Mouse (Mus musculus): ENCODE results near the gene Klhl42. TPM values are rescaled to one million over a fixed set of nuclear protein-coding genes. Genes with fewer than 3 reads are reported as not detected.

The Klhl42 gene
- polyA plus RNA-seq, 1 experiment, result 22.7 TPM

GRCm38 (mm10) chr6:147085398-147086040 is 5.7 kb upstream of the Klhl42 start:
- no peaks in the 10 kb centered on the region for H3K36me3 ChIP-seq (ENCODE audit: control insufficient read depth, insufficient read depth, low read length, poor library complexity, severe bottlenecking)
- no peak overlapping the region for H3K9ac ChIP-seq (ENCODE audit: low read depth, poor library complexity, severe bottlenecking)
- no peak for TF ChIP-seq POLR2A (IDR thresholded peaks at IDR 0.05; ENCODE audit: insufficient read depth, low read length)
- no peak for TF ChIP-seq CTCF (IDR thresholded peaks at IDR 0.05; ENCODE audit: low read depth, low read length)
- TF ChIP-seq EP300 (IDR thresholded peaks at IDR 0.05; ENCODE audit: insufficient read depth, low read depth, low read length), result no peak
- H3K9me3 ChIP-seq (replicated peaks; ENCODE audit: control insufficient read depth, insufficient read depth, low read length, poor library complexity, severe bottlenecking), result no peaks in the 10 kb centered on the region
- H3K27ac ChIP-seq (ENCODE audit: insufficient read depth, low read length), result no peak overlapping the region
- no peak overlapping the region for H3K4me3 ChIP-seq (ENCODE audit: low read depth, low read length)
- peaks cover 3% of the 10 kb centered on the region for H3K4me1 ChIP-seq (ENCODE audit: control insufficient read depth, insufficient read depth, low read length)
- H3K27me3 ChIP-seq (ENCODE audit: control insufficient read depth, insufficient read depth, low read length, poor library complexity, severe bottlenecking), result no peaks in the 10 kb centered on the region

GRCm38 (mm10) chr6:147086594-147087225 is 4.5 kb upstream of the Klhl42 start, which contains the start of gene Mansc4:
TSS of gene Mansc4 (minus strand) at chr6:147087032.
- H3K9ac ChIP-seq (ENCODE audit: low read depth, poor library complexity, severe bottlenecking), result peak within 1 kb of the TSS; percentile 50
- peak within 1 kb of the TSS; percentile 40 for H3K4me3 ChIP-seq (ENCODE audit: low read depth, low read length)
- H3K27me3 ChIP-seq (ENCODE audit: control insufficient read depth, insufficient read depth, low read length, poor library complexity, severe bottlenecking), result no peaks in the 10 kb centered on the region
- H3K36me3 ChIP-seq (ENCODE audit: control insufficient read depth, insufficient read depth, low read length, poor library complexity, severe bottlenecking), result no peaks in the 10 kb centered on the region
- H3K9me3 ChIP-seq (replicated peaks; ENCODE audit: control insufficient read depth, insufficient read depth, low read length, poor library complexity, severe bottlenecking), result no peaks in the 10 kb centered on the region
- H3K4me1 ChIP-seq (ENCODE audit: control insufficient read depth, insufficient read depth, low read length), result peaks cover 3% of the 10 kb centered on the region
- TF ChIP-seq POLR2A (IDR thresholded peaks at IDR 0.05; ENCODE audit: insufficient read depth, low read length) (no peak), CTCF (IDR thresholded peaks at IDR 0.05; ENCODE audit: low read depth, low read length) (no peak), EP300 (IDR thresholded peaks at IDR 0.05; ENCODE audit: insufficient read depth, low read depth, low read length) (no peak)
- no peak within 1 kb of the TSS for H3K27ac ChIP-seq (ENCODE audit: insufficient read depth, low read length)

GRCm38 (mm10) chr6:147087736-147088135 is 3.4 kb upstream of the Klhl42 start:
- Histone ChIP-seq H3K9ac (ENCODE audit: low read depth, poor library complexity, severe bottlenecking) (no peak overlapping the region), H3K4me1 (ENCODE audit: control insufficient read depth, insufficient read depth, low read length) (peaks cover 3% of the 10 kb centered on the region), H3K36me3 (ENCODE audit: control insufficient read depth, insufficient read depth, low read length, poor library complexity, severe bottlenecking) (no peaks in the 10 kb centered on the region), H3K9me3 (replicated peaks; ENCODE audit: control insufficient read depth, insufficient read depth, low read length, poor library complexity, severe bottlenecking) (no peaks in the 10 kb centered on the region), H3K4me3 (ENCODE audit: low read depth, low read length) (no peak overlapping the region), H3K27me3 (ENCODE audit: control insufficient read depth, insufficient read depth, low read length, poor library complexity, severe bottlenecking) (no peaks in the 10 kb centered on the region), H3K27ac (ENCODE audit: insufficient read depth, low read length) (no peak overlapping the region)
- no peak for TF ChIP-seq POLR2A (IDR thresholded peaks at IDR 0.05; ENCODE audit: insufficient read depth, low read length)
- no peak for TF ChIP-seq EP300 (IDR thresholded peaks at IDR 0.05; ENCODE audit: insufficient read depth, low read depth, low read length)
- TF ChIP-seq CTCF (IDR thresholded peaks at IDR 0.05; ENCODE audit: low read depth, low read length), result no peak

- H3K27me3 ChIP-seq (ENCODE audit: control insufficient read depth, insufficient read depth, low read length, poor library complexity, severe bottlenecking), result no peaks in the 10 kb centered on the region
- no peak overlapping the region for H3K4me3 ChIP-seq (ENCODE audit: low read depth, low read length)
- H3K4me1 ChIP-seq (ENCODE audit: control insufficient read depth, insufficient read depth, low read length), result peaks cover 3% of the 10 kb centered on the region
- no peaks in the 10 kb centered on the region for H3K36me3 ChIP-seq (ENCODE audit: control insufficient read depth, insufficient read depth, low read length, poor library complexity, severe bottlenecking)
- no peaks in the 10 kb centered on the region for H3K9me3 ChIP-seq (replicated peaks; ENCODE audit: control insufficient read depth, insufficient read depth, low read length, poor library complexity, severe bottlenecking)
- H3K9ac ChIP-seq (ENCODE audit: low read depth, poor library complexity, severe bottlenecking), result no peak overlapping the region
- no peak overlapping the region for H3K27ac ChIP-seq (ENCODE audit: insufficient read depth, low read length)
- TF ChIP-seq EP300 (IDR thresholded peaks at IDR 0.05; ENCODE audit: insufficient read depth, low read depth, low read length) (no peak), CTCF (IDR thresholded peaks at IDR 0.05; ENCODE audit: low read depth, low read length) (no peak), POLR2A (IDR thresholded peaks at IDR 0.05; ENCODE audit: insufficient read depth, low read length) (no peak)
Measured at GRCm38 (mm10) chr6:147088517-147088916, 2.7 kb upstream of the Klhl42 start.

- H3K9me3 ChIP-seq (replicated peaks; ENCODE audit: control insufficient read depth, insufficient read depth, low read length, poor library complexity, severe bottlenecking), result no peaks in the 10 kb centered on the region
- no peak overlapping the region for H3K27ac ChIP-seq (ENCODE audit: insufficient read depth, low read length)
- no peaks in the 10 kb centered on the region for H3K4me1 ChIP-seq (ENCODE audit: control insufficient read depth, insufficient read depth, low read length)
- peaks cover 5% of the 10 kb centered on the region for H3K36me3 ChIP-seq (ENCODE audit: control insufficient read depth, insufficient read depth, low read length, poor library complexity, severe bottlenecking)
- H3K4me3 ChIP-seq (ENCODE audit: low read depth, low read length), result no peak overlapping the region; the same call in 1 of the 2 replicates
- no peak overlapping the region for H3K9ac ChIP-seq (ENCODE audit: low read depth, poor library complexity, severe bottlenecking)
- H3K27me3 ChIP-seq (ENCODE audit: control insufficient read depth, insufficient read depth, low read length, poor library complexity, severe bottlenecking), result no peaks in the 10 kb centered on the region
- TF ChIP-seq CTCF (IDR thresholded peaks at IDR 0.05; ENCODE audit: low read depth, low read length), result no peak
- TF ChIP-seq EP300 (IDR thresholded peaks at IDR 0.05; ENCODE audit: insufficient read depth, low read depth, low read length), result no peak
- TF ChIP-seq POLR2A (IDR thresholded peaks at IDR 0.05; ENCODE audit: insufficient read depth, low read length), result no peak
Measured at GRCm38 (mm10) chr6:147090191-147090590, 988 bp upstream of the Klhl42 start.

- TF ChIP-seq POLR2A (IDR thresholded peaks at IDR 0.05; ENCODE audit: insufficient read depth, low read length) (no peak), EP300 (IDR thresholded peaks at IDR 0.05; ENCODE audit: insufficient read depth, low read depth, low read length) (no peak), CTCF (IDR thresholded peaks at IDR 0.05; ENCODE audit: low read depth, low read length) (no peak)
- peak overlapping the region; percentile 94 for H3K4me3 ChIP-seq (ENCODE audit: low read depth, low read length)
- no peak overlapping the region for H3K27ac ChIP-seq (ENCODE audit: insufficient read depth, low read length)
- peaks cover 10% of the 10 kb centered on the region for H3K36me3 ChIP-seq (ENCODE audit: control insufficient read depth, insufficient read depth, low read length, poor library complexity, severe bottlenecking)
- H3K4me1 ChIP-seq (ENCODE audit: control insufficient read depth, insufficient read depth, low read length), result no peaks in the 10 kb centered on the region
- H3K9ac ChIP-seq (ENCODE audit: low read depth, poor library complexity, severe bottlenecking), result peak overlapping the region; percentile 63
- H3K27me3 ChIP-seq (ENCODE audit: control insufficient read depth, insufficient read depth, low read length, poor library complexity, severe bottlenecking), result no peaks in the 10 kb centered on the region
- H3K9me3 ChIP-seq (replicated peaks; ENCODE audit: control insufficient read depth, insufficient read depth, low read length, poor library complexity, severe bottlenecking), result no peaks in the 10 kb centered on the region
Measured at GRCm38 (mm10) chr6:147092136-147092535, 957 bp downstream of the Klhl42 start.

Data from ES-Bruce4 (cell line).